Mouse (Mus musculus): ENCODE results near the gene Ube2e1.
"Not testable (repeated sequence)": the region's sequence is repeated elsewhere in the genome, so short reads cannot be mapped to it uniquely, and the experiment has no call there.

Ube2e1 gene

DNA sequence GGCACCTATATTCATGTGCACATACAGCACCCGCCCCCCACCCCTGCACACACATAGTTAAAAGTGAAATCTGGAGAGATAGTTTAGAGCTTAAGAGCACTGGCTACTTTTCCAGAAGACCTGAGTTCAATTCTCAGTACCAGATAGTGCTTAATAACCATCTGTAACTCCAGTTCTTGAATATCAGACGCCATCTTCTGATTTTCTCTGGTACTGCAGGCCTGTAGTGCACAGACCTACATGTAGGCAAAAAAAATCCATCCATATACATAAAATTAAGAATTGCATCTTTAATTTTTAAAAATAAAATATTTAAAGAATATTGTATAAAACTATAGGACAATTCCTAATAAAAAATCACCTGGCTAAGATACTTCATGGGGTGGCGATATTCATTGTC is 70.5 kb downstream of the Ube2e1 start:
- no peak for DNase-seq (ENCODE audit: low spot score)

- DNase-seq (ENCODE audit: low spot score), result no peak
Observed at GRCm38 (mm10) chr14:18242638-18243130, 89.0 kb downstream of the Ube2e1 start.

DNA sequence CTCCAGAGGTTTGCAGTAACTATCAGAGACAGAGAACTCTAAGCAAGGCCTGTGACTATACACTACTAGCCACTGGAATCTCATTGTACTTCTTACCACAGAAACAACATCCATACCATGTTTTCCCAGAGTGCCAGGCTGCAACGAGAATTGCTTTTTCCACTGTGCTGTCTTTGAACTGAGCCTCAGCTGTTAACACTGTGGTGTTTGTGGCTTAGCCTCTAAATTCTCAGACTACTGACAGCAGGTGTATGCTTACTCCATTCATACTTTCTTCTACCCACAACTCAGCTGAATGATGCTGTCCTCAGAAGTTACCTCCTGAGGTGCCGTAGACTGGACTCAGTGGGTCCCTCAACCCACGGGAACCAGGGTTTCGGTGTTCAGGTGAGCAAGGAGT is 89.9 kb downstream of the Ube2e1 start:
- no peak for DNase-seq (ENCODE audit: low spot score)

- no peak for DNase-seq (ENCODE audit: low spot score)
Observed at GRCm38 (mm10) chr14:18240132-18240531, 91.5 kb downstream of the Ube2e1 start.

DNA sequence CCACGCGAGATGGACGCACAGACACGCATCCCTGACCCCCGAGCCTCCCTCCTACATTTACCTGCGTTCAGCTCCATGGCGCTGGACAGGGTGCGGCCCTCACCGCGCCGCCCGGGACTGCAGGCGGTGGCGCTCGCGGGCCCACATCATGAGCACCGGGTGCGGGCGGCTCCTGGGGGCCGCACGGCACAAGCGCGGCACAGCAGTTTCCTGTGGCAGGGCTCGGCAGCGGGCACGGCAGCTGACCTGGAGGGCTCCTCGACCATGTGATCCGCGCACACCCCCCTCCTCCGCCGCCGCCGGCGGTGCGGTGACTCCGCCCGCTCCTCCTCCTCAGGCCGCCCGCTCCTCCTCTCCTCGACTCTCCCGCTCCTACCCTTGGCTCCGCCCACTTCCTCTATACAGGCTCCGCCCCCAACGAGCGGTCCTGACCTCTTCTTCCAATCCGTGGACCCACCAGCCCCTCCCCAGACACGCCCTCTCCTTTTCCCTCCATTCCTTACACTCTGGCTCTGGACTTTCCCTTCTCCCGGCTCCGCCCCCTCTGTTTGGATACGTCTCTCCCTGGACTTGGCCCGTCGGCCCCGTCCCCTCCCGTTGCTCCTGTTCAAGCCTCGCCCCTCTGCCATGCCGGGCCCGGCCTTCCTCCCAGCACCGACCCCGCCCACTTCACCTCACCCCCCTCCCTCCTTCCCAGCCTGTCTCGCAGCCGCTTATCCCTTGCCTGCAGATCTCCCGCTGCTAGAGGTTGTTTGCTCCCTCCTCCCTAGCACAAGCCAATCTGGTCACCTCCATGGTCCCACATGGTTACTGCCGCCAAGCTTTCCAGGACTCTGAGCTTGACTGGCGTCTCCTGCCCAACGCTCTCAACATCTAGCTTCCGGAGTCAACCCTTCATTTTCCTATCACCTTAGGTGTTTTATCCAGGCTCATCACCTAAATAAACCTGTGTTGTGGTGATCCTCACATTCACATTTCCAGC is 92.6 kb downstream of the Ube2e1 start, which contains the start of gene Nr1d2:
Gene Nr1d2, minus strand, starts transcription at position 378 of the 982 bp plus-strand sequence.
- DNase-seq (ENCODE audit: low spot score), result peak; percentile 100

DNA sequence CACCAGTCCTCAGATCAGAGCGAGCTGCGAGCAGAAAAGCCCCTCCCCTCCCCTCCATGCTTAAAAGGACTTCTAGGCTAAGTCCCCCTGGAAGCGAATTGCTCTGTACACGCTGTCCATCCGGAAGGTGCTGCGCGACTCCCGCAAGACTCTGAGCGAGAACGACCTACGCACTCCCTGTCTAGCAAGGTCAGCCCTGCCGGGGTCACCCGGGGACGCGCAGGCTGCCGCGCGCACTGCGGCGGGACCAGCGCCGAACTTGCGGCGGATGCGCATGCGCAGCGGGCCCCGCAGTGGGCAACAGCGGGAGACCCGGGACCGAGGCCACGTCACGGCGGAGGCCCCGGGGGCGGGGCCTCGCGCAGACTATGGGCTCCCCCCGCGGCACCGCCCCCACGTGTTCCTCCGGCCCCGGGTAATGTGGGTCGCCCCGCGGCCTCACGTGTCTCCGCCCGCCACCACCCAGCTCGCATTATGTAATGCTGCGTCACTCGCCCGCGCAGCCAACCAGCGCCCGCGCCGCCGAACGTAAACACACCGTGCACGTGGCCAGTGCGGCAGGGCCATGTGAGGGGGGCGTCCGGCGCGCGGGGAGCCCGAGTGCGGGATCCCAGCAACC is 93.4 kb downstream of the Ube2e1 start:
- peak; percentile 97 for DNase-seq (ENCODE audit: low spot score)

- no peak for DNase-seq (ENCODE audit: low spot score)
Observed at GRCm38 (mm10) chr14:18237381-18237780, 94.3 kb downstream of the Ube2e1 start.

DNA sequence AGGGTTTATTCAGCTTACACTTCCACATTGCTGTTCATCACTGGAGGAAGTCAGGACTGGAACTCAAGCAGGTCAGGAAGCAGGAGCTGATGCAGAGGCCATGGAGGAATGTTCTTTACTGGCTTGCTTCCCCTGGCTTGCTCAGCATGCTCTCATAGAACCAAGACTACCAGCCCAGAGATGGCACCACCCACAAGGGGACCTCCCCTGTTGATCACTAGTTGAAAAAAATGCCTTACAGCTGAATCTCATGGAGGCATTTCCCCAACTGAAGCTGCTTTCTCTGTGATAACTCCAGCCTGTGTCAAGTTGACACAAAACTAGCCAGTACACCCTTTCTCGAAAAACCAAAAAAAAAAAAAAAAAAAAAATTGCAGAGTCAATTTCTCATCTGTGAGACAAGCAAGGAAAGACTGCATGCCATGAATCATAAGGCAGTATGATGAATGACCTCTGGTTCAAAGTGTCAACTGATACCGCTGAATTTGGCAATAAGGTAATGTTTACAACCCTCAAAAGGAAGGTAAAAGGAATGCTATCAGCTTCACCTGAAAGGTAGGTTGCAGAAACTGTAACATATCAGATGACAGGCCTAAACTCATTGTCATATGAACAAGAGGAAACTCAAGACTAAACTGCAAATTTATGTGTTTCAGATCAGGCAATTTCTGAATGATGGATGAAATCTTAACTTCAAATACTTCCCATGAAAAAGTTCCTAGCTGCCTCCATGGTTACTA is 95.0 kb downstream of the Ube2e1 start:
- not testable (repeated sequence) for DNase-seq (ENCODE audit: low spot score)

- DNase-seq (ENCODE audit: low spot score), result no peak
Observed at GRCm38 (mm10) chr14:18233981-18234960, 97.4 kb downstream of the Ube2e1 start.

- no peak for DNase-seq (ENCODE audit: low spot score)
Observed at GRCm38 (mm10) chr14:18233076-18233475, 98.6 kb downstream of the Ube2e1 start.
